Mouse (Mus musculus): Measurements from ENCODE around the gene Sh2d5.

The Sh2d5 gene

GRCm38 (mm10) chr4:138259482-138259881 is 9.3 kb downstream of the Sh2d5 start:
- DNase-seq (ENCODE audit: low read depth, low spot score), result no peak

- peak; percentile 86 for DNase-seq (ENCODE audit: low read depth, low spot score)
Measured at GRCm38 (mm10) chr4:138261843-138262681, 11.9 kb downstream of the Sh2d5 start.

- DNase-seq (ENCODE audit: low read depth, low spot score), result no peak
Measured at GRCm38 (mm10) chr4:138267869-138268268, 17.7 kb downstream of the Sh2d5 start.

- DNase-seq (ENCODE audit: low read depth, low spot score), result no peak
Measured at GRCm38 (mm10) chr4:138272011-138272997, 22.1 kb downstream of the Sh2d5 start.

- DNase-seq (ENCODE audit: low read depth, low spot score), result no peak
Measured at GRCm38 (mm10) chr4:138278346-138278745, 28.1 kb downstream of the Sh2d5 start.

GRCm38 (mm10) chr4:138282834-138283233 is 32.6 kb downstream of the Sh2d5 start:
- peak; percentile 69 for DNase-seq (ENCODE audit: low read depth, low spot score)

GRCm38 (mm10) chr4:138286411-138286810 is 36.2 kb downstream of the Sh2d5 start:
- no peak for DNase-seq (ENCODE audit: low read depth, low spot score)

- DNase-seq (ENCODE audit: low read depth, low spot score), result no peak
Measured at GRCm38 (mm10) chr4:138288691-138289090, 38.5 kb downstream of the Sh2d5 start.

- no peak for DNase-seq (ENCODE audit: low read depth, low spot score)
Measured at GRCm38 (mm10) chr4:138292028-138292427, 41.8 kb downstream of the Sh2d5 start.

GRCm38 (mm10) chr4:138293261-138293948 is 43.2 kb downstream of the Sh2d5 start:
- DNase-seq (ENCODE audit: low read depth, low spot score), result no peak

GRCm38 (mm10) chr4:138293949-138294550 is 43.8 kb downstream of the Sh2d5 start:
- no peak for DNase-seq (ENCODE audit: low read depth, low spot score)

- no peak for DNase-seq (ENCODE audit: low read depth, low spot score)
Measured at GRCm38 (mm10) chr4:138301271-138301780, 51.1 kb downstream of the Sh2d5 start.

GRCm38 (mm10) chr4:138303011-138303410 is 52.8 kb downstream of the Sh2d5 start:
- DNase-seq (ENCODE audit: low read depth, low spot score), result no peak

GRCm38 (mm10) chr4:138303742-138304141 is 53.5 kb downstream of the Sh2d5 start:
- no peak for DNase-seq (ENCODE audit: low read depth, low spot score)

- peak; percentile 99 for DNase-seq (ENCODE audit: low read depth, low spot score)
Measured at GRCm38 (mm10) chr4:138304340-138305104, 54.3 kb downstream of the Sh2d5 start, which contains the start of gene Ddost. TSS of gene Ddost (plus strand) at chr4:138304730.

- DNase-seq (ENCODE audit: low read depth, low spot score), result no peak
Measured at GRCm38 (mm10) chr4:138307025-138307424, 56.8 kb downstream of the Sh2d5 start.

GRCm38 (mm10) chr4:138307739-138308138 is 57.5 kb downstream of the Sh2d5 start:
- DNase-seq (ENCODE audit: low read depth, low spot score), result no peak

- DNase-seq (ENCODE audit: low read depth, low spot score), result no peak
Measured at GRCm38 (mm10) chr4:138310311-138310910, 60.2 kb downstream of the Sh2d5 start.

Measured in embryo, embryonic 11.5 days (tissue).